Mouse (Mus musculus) limb, embryonic 14.5 days (tissue): ENCODE measurements at regions not wholly inside any gene's neighbourhood (a gene's known extent, or its start where the extent isn't known, plus 50 kb on each side); places are given as distances from the start of the nearest gene placed in this dataset.
A peak's percentile ranks its signal among the peaks of the same experiment; 100 is the strongest.

ENCODE experiments used
- ATAC-seq: fragments of 200-750 bp; cut with Nextera tagmentation; 2 replicates; pipeline ENCODE4 v1.8.0; 2017; ENCODE audit warnings: low read depth, moderate number of reproducible peaks, moderate TSS enrichment; ENCODE audit not compliant: low FRiP score
- DNase-seq: peaks from one replicate; pipeline ENCODE4 v3.0.0-alpha.2; 2015; ENCODE audit warnings: low spot score
- H3K27ac ChIP-seq: fragments of 300-500 bp; sonication (generic); replicated peaks from 2 replicates; pipeline ENCODE4 v1.5.1; 2014; ENCODE audit warnings: low read depth, mild to moderate bottlenecking, low read length, moderate library complexity, mixed read lengths
- H3K27me3 ChIP-seq: fragments of 300-500 bp; sonication (generic); 2 replicates; pipeline ENCODE4 v1.6.1; 2014; ENCODE audit warnings: low read length, mixed read lengths; ENCODE audit not compliant: control insufficient read depth, insufficient read depth
- H3K36me3 ChIP-seq: fragments of 300-500 bp; sonication (generic); 2 replicates; pipeline ENCODE4 v1.6.1; 2014; ENCODE audit warnings: mild to moderate bottlenecking, low read length, moderate library complexity, mixed read lengths; ENCODE audit not compliant: control insufficient read depth, insufficient read depth
- H3K4me1 ChIP-seq: fragments of 300-500 bp; sonication (generic); 2 replicates; pipeline ENCODE4 v1.6.1; 2014; ENCODE audit warnings: antibody characterized with exemption, low read length, mixed read lengths; ENCODE audit not compliant: control insufficient read depth, insufficient read depth
- H3K4me2 ChIP-seq: fragments of 300-500 bp; sonication (generic); replicated peaks from 2 replicates; pipeline ENCODE4 v1.6.1; 2014; ENCODE audit warnings: low read depth, mild to moderate bottlenecking, low read length, moderate library complexity; ENCODE audit not compliant: severe bottlenecking
- H3K4me3 ChIP-seq: fragments of 300-500 bp; sonication (generic); replicated peaks from 2 replicates; pipeline ENCODE4 v1.5.1; 2014; ENCODE audit warnings: low read length
- H3K9ac ChIP-seq: fragments of 300-500 bp; sonication (generic); 2 replicates; pipeline ENCODE4 v1.6.1; 2014; ENCODE audit warnings: mild to moderate bottlenecking, low read depth, low read length, moderate library complexity; ENCODE audit not compliant: severe bottlenecking
- H3K9me3 ChIP-seq: fragments of 300-500 bp; sonication (generic); 2 replicates; pipeline ENCODE4 v1.6.1; 2016; ENCODE audit warnings: low read length; ENCODE audit not compliant: control insufficient read depth
- POLR2A ChIP-seq: fragments of 200-500 bp; IDR thresholded peaks from 2 replicates; pipeline ENCODE4 v1.8.0; 2012; ENCODE audit warnings: inconsistent platforms, mild to moderate bottlenecking, moderate library complexity, borderline replicate concordance; ENCODE audit not compliant: insufficient read depth, insufficient read length; ENCODE audit errors: extremely low read depth
- WGBS: fragments of 180-500 bp; shearing (Covaris S2); extraction: QIAGEN DNeasy Blood & Tissue Kit; methylation state at CpG from one replicate; pipeline ENCODE4 v1.1.7; 2014; 5-methylcytosine and 5-hydroxymethylcytosine counted together

GRCm38 (mm10) chr5:128550736-128551135 is 49.9 kb upstream of the Fzd10 start:
- TF ChIP-seq POLR2A: no peak
- H3K4me1 ChIP-seq: peaks cover 12% of the 10 kb centered on the region; the same call in 1 of the 2 replicates
- H3K9me3 ChIP-seq: no peaks in the 10 kb centered on the region
- H3K36me3 ChIP-seq: no peaks in the 10 kb centered on the region
- H3K27ac ChIP-seq: no peak overlapping the region
- H3K9ac ChIP-seq: no peak overlapping the region
- 39% methylated on average over 3 of the region's 3 CpGs for WGBS
- no peak overlapping the region for H3K4me2 ChIP-seq
- no peak overlapping the region for H3K4me3 ChIP-seq
- no peak for DNase-seq
- no peak for ATAC-seq
- H3K27me3 ChIP-seq: peaks cover 4% of the 10 kb centered on the region; the same call in 1 of the 2 replicates

DNA sequence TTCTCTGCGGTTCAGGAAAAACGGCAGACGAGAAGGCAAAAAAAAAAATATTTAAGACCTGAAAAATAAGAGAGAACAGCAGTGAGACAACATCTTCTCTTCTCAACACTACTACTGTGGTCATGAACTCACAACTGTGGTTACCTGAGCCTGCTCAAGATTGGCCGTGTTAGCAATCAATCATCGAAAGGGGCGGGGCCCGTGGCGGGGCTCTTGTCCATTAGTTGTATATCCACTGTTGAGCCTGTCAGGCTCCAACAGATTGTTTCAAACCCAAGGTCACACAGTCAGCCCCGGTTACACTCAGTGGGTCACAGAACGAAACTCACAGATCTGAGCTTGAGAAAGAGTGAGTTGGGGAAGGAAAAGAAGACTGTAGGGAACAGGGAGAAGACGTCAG is 50.8 kb upstream of the Fzd10 start:
- ATAC-seq (no peak), DNase-seq (no peak)
- H3K27me3 ChIP-seq: peaks cover 4% of the 10 kb centered on the region; the same call in 1 of the 2 replicates
- 86% methylated on average over 11 of the region's 11 CpGs for WGBS
- no peaks in the 10 kb centered on the region for H3K36me3 ChIP-seq
- H3K4me3 ChIP-seq: no peak overlapping the region
- peaks cover 12% of the 10 kb centered on the region; the same call in 1 of the 2 replicates for H3K4me1 ChIP-seq
- no peaks in the 10 kb centered on the region for H3K9me3 ChIP-seq
- TF ChIP-seq POLR2A: no peak
- H3K27ac ChIP-seq: no peak overlapping the region
- no peak overlapping the region for H3K4me2 ChIP-seq
- no peak overlapping the region for H3K9ac ChIP-seq

GRCm38 (mm10) chr5:128542049-128542448 is 58.6 kb upstream of the Fzd10 start:
- no peak for DNase-seq
- Histone ChIP-seq H3K9ac (no peak overlapping the region), H3K4me3 (no peak overlapping the region), H3K27ac (no peak overlapping the region), H3K4me1 (peaks cover 6% of the 10 kb centered on the region), H3K9me3 (no peaks in the 10 kb centered on the region), H3K4me2 (no peak overlapping the region), H3K36me3 (no peaks in the 10 kb centered on the region), H3K27me3 (no peaks in the 10 kb centered on the region)
- WGBS: 25% methylated on average over 10 of the region's 10 CpGs
- TF ChIP-seq POLR2A: no peak
- no peak for ATAC-seq

DNA sequence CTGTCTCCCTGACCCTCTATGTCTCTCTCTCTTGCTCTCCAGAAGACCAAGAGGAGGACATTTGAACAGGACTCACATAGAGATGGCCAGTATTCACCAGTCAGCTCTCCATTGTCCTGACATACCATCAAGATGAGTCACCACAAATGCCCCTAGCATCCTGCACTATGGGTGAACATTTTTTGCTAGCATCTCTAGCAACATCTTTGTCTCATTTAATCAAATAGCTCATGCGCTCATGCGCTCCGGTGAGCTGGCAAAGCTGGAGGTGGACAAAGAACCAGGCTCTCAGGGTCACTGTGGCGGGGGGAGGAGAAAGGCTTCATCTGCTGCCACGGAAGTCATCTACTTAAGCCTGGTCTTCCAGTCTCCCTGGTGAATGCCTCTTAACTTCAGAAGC is 62.0 kb upstream of the Fzd10 start:
- Histone ChIP-seq H3K27me3 (no peaks in the 10 kb centered on the region), H3K4me2 (no peak overlapping the region), H3K36me3 (no peaks in the 10 kb centered on the region), H3K9me3 (no peaks in the 10 kb centered on the region), H3K27ac (no peak overlapping the region), H3K4me3 (no peak overlapping the region), H3K9ac (no peak overlapping the region), H3K4me1 (peaks cover 13% of the 10 kb centered on the region)
- no peak for TF ChIP-seq POLR2A
- 83% methylated on average over 5 of the region's 5 CpGs for WGBS
- no peak for DNase-seq
- no peak for ATAC-seq

GRCm38 (mm10) chr5:128537218-128537617 is 63.4 kb upstream of the Fzd10 start:
- H3K4me2 ChIP-seq: peak overlapping the region; percentile 45
- no peak overlapping the region for H3K9ac ChIP-seq
- H3K36me3 ChIP-seq: no peaks in the 10 kb centered on the region
- WGBS: 56% methylated on average over 12 of the region's 12 CpGs
- no peak for TF ChIP-seq POLR2A
- no peak for DNase-seq
- no peak for ATAC-seq
- no peak overlapping the region for H3K27ac ChIP-seq
- H3K27me3 ChIP-seq: no peaks in the 10 kb centered on the region
- no peaks in the 10 kb centered on the region for H3K9me3 ChIP-seq
- H3K4me3 ChIP-seq: peak overlapping the region; percentile 19
- peaks cover 13% of the 10 kb centered on the region for H3K4me1 ChIP-seq

DNA sequence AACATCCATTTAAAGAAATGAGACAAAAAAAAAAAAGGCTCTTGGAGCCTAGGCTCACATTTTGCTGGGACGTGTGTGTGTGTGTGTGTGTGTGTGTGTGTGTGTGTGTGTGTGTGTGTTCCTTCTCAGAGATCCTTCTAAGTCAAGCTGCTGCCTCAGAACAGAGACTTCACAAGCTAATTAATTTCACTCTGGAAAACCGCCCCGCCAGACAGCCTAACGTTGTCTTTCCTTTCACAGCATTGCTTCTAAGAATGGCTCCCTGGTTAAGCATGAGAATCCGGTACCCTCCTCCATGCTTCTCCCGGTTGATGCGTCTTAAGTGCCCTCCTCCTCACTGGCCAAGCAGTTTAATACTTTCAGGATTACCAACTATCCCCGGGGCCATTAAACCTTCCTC is 64.3 kb upstream of the Fzd10 start:
- H3K4me3 ChIP-seq: peak overlapping the region; percentile 19
- H3K4me2 ChIP-seq: peak overlapping the region; percentile 45
- DNase-seq (no peak), ATAC-seq (no peak)
- TF ChIP-seq POLR2A: no peak
- H3K9me3 ChIP-seq: no peaks in the 10 kb centered on the region
- no peak overlapping the region for H3K27ac ChIP-seq
- H3K36me3 ChIP-seq: no peaks in the 10 kb centered on the region
- 7% methylated on average over 8 of the region's 8 CpGs for WGBS
- H3K9ac ChIP-seq: no peak overlapping the region
- H3K4me1 ChIP-seq: peaks cover 11% of the 10 kb centered on the region
- no peaks in the 10 kb centered on the region for H3K27me3 ChIP-seq
